Mouse (Mus musculus) CH12.LX (cell line): Measurements from ENCODE around the gene Adamts18.

Experiments
- CTCF ChIP-seq, 2 experiments: IDR thresholded peaks in 1 of 2; conservative IDR thresholded peaks in 1 of 2; 2 replicates each; pipeline ENCODE4 v1.5.1; 2011 to 2012; ENCODE audit warnings: low read depth in 2 of 2, low read length in 2 of 2, improper control_type of control experiment in 1 of 2, inconsistent platforms in 1 of 2, mild to moderate bottlenecking in 1 of 2, moderate library complexity in 1 of 2
- EP300 ChIP-seq: IDR thresholded peaks from 2 replicates; pipeline ENCODE4 v1.6.1; 2011; ENCODE audit warnings: low read length, improper control_type of control experiment
- GABPA ChIP-seq: IDR thresholded peaks from 2 replicates; pipeline ENCODE4 v1.6.1; 2012; ENCODE audit warnings: low read depth, low read length, improper control_type of control experiment, inconsistent platforms; ENCODE audit not compliant: insufficient replicate concordance
- MAFK ChIP-seq: IDR thresholded peaks from 2 replicates; pipeline ENCODE4 v1.6.1; 2011; ENCODE audit warnings: low read length, improper control_type of control experiment; ENCODE audit not compliant: insufficient replicate concordance
- MAX ChIP-seq: IDR thresholded peaks from 2 replicates; pipeline ENCODE4 v1.6.1; 2011; ENCODE audit warnings: low read length, improper control_type of control experiment
- MEF2A ChIP-seq: IDR thresholded peaks from 2 replicates; pipeline ENCODE4 v1.6.1; 2014; ENCODE audit warnings: low read depth, mild to moderate bottlenecking, inconsistent platforms, low read length, improper control_type of control experiment, borderline replicate concordance
- NELFE ChIP-seq: IDR thresholded peaks from 2 replicates; pipeline ENCODE4 v1.6.1; 2011; ENCODE audit warnings: low read depth, low read length, improper control_type of control experiment
- POLR2A ChIP-seq: IDR thresholded peaks from 2 replicates; pipeline ENCODE4 v1.6.1; 2011; ENCODE audit warnings: low read depth, mild to moderate bottlenecking, improper control_type of control experiment, low read length
- TCF12 ChIP-seq: IDR thresholded peaks from 2 replicates; pipeline ENCODE4 v1.6.1; 2014; ENCODE audit warnings: low read depth, mild to moderate bottlenecking, inconsistent platforms, low read length, improper control_type of control experiment
- ZNF384 ChIP-seq: IDR thresholded peaks from 2 replicates; pipeline ENCODE4 v1.6.1; 2012; ENCODE audit warnings: low read depth, low read length, improper control_type of control experiment, inconsistent platforms

GRCm38 (mm10) chr8:113723873-113724538 is 124.5 kb downstream of the Adamts18 start:
- TF ChIP-seq POLR2A (no peak), EP300 (no peak), GABPA (no peak), NELFE (no peak), MAX (no peak), CTCF (conservative IDR thresholded peaks at IDR 0.05 in 1 of 2, IDR thresholded peaks at IDR 0.05 in 1 of 2; ENCODE audit: low read depth in 2 of 2, low read length in 2 of 2) (no peak), MAFK (no peak), TCF12 (no peak), MEF2A (no peak), ZNF384 (no peak)
